Mouse (Mus musculus) adrenal gland, postnatal 25 days (tissue): Measurements from ENCODE around the gene Krtap19-9b. TPM values are rescaled to one million over a fixed set of nuclear protein-coding genes. Genes with fewer than 3 reads are reported as not detected.

Experiments used
- DNase-seq: peaks from one replicate; pipeline ENCODE4 v3.0.0; 2021; ENCODE audit warnings: mixed read lengths
- long read RNA-seq: library from polyadenylated mRNA; stranded (forward); transcript quantifications from one replicate; pipeline ENCODE4 v2.0.0, GENCODE M21; 2021
- total RNA-seq: library from RNA; stranded (reverse); gene quantifications from 2 replicates; pipeline ENCODE4 v1.2.3, GENCODE M21; 2021

Gene Krtap19-9b
- not detected in 2 replicates for total RNA-seq
- long read RNA-seq: 0 reads

DNA sequence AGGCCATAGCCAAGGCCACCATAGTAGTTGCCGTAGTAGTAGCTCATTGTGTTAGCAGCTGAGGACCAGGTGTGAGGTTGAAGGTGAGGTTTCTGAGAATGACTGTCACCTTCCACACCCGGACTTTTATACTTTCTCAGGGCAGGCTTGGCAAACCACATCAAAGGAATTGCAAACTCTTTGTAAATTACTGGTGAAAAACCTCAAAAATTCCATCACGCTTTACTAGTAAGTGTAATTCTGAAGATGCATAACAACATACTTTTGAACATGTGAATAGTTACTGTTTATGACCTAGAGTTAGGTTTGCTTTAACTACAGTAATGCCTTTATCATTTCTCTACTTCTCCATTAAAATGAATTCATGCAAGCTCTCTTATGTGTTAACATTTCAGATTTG lies at the start of gene Krtap19-9b:
Krtap19-9b (minus strand) TSS at position 101 of the 400 bp plus-strand sequence.
- no peak for DNase-seq

DNA sequence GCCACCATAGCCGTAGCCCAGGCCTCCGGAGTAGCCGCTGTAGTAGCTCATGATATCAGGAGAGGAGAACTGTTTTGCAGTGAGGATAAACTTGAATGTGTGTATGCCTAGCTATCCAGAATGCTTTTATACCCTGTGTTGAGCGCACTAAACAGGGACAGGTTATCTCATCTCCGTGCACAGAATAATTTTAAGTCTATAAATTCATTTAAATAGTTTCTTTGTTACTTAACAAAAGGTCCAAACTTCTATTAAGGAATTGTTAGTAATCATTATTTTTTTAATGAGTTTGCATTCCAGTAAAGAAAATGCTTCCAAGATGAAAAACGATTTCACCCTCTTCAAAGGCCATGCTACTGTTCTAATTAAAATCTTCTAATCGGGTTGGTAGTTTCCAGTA lies 30.7 kb upstream of the Krtap19-9b start, which contains the start of gene Krtap16-3:
Krtap16-3 (minus strand) TSS at position 101 of the 400 bp plus-strand sequence.
- no peak for DNase-seq

DNA sequence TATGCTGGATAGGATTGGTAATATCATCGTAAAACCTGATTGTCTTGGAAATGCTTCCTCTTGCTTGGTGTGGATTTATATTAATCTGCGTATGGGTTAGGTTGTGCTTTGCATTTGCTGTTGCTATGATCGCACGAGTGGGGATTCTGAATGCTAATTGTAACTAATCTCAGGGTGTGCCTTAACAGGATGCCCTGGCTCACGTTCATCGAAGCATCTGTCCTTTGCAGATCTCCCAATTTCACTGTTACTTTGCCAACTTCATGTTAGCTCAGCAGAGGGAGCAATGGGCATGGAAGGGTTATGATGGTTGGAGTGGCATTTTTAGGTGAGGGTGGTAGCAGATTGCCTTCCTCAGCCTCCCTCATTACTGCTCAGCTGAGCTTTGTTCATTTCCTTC lies 9.0 kb upstream of the Krtap19-9b start:
- DNase-seq: no peak

DNA sequence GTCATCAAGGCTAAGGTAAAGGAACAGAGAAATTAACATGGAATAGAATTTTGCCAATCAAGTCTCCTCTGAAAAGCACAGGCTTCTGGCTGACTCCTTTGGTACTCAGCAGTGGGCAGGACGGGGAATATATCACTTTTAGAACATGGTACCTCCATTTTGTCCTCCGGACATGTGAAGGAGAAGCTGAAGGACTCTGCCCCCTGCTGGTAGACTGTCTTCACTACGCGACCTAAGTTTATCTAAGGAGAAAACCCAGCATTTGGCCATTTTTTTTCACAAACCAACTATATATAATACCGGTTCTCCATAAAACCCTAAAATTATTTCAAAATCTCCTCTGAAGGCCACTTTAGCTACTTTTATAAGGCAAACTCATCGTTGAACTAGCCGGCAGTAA lies 6.2 kb upstream of the Krtap19-9b start:
- DNase-seq: no peak

DNA sequence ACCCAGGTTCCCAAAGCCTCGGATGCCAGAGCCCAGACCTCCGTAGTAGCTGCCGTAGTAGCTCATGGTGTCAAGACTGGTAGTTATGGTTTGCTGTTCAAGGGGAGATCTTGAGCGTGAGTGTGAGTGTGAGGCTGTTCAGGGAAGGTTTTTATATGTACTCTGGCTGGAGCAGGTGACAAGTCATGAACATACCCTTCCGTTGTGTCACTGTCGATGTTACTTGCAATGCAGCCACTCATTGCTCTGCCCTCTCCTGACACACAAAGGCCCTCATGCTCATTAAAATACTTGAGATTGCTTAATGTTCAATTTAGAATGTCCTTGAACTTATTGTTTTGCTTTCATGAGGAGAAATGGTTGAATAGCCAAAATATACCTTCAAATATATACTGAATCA lies 35.7 kb downstream of the Krtap19-9b start, which contains the start of gene Krtap19-5:
Krtap19-5 (minus strand) TSS at position 101 of the 400 bp plus-strand sequence.
- DNase-seq: no peak

DNA sequence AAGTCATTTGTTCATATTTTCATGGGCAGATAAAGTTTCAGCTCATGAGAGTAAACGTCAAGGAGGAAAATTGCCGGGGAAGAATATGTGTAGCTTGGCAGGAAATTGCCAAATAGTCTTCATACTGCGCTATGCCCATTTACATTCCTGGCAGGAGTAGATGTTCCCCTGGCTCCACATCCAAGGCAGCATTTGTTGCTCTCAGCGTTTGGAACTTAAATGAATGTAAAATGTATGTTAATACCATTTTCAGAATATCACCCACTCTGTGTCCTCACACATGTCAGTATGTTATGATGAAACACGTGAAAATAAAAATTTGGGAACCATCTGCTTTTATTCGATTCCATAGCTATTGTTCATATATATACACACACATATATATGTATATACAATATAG lies 45.2 kb downstream of the Krtap19-9b start:
- no peak for DNase-seq

DNA sequence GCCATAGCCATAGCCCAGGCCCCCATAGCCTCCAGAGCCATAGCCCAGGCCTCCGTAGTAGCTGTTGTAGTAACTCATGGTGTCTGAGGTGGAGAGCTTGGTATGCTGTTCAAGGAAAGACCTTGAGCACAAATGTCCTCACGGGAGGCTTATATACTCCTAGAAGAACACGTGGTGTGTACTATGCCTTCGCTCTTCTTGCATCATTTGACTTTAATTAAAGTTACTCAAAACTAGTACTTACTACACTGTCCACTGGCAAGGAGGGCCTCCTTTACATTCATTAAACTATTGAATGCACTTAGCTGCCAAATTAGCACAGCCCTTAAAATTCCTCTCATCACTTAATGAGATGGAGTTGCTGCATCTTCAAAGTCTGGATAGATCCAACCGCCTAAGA lies 47.1 kb downstream of the Krtap19-9b start, which contains the start of gene Krtap19-4:
Krtap19-4 (minus strand) TSS at position 101 of the 400 bp plus-strand sequence.
- DNase-seq: no peak

Other genes starting within 250 kb of the Krtap19-9b start
- gene 2310061N02Rik, start 224.3 kb downstream of the Krtap19-9b start, total RNA-seq: not detected in 2 replicates
- gene Krtap13-1, start 203.4 kb downstream of the Krtap19-9b start, total RNA-seq: not detected in 2 replicates
- gene Krtap13, start 180.6 kb downstream of the Krtap19-9b start, total RNA-seq: not detected in 2 replicates
- gene 2310034C09Rik, start 173.4 kb downstream of the Krtap19-9b start, total RNA-seq: not detected in 2 replicates
- gene 2310057N15Rik, start 158.1 kb downstream of the Krtap19-9b start, total RNA-seq: not detected in 2 replicates
- gene Gm5965, start 154.4 kb downstream of the Krtap19-9b start, total RNA-seq: not detected in 2 replicates
- not detected in 2 replicates for gene Gm20741, start 120.0 kb downstream of the Krtap19-9b start, total RNA-seq
- gene Krtap15, start 112.0 kb downstream of the Krtap19-9b start, total RNA-seq: not detected in 2 replicates
- not detected in 2 replicates for gene Krtap14, start 106.1 kb downstream of the Krtap19-9b start, total RNA-seq
- not detected in 2 replicates for gene Krtap19-1, start 62.9 kb downstream of the Krtap19-9b start, total RNA-seq
- gene Krtap19-2, start 58.0 kb downstream of the Krtap19-9b start, total RNA-seq: not detected in 2 replicates
- gene Krtap19-3, start 54.2 kb downstream of the Krtap19-9b start, total RNA-seq: not detected in 2 replicates
- not detected in 2 replicates for gene Krtap19-4, start 47.2 kb downstream of the Krtap19-9b start, total RNA-seq
- gene Krtap19-5, start 35.8 kb downstream of the Krtap19-9b start, total RNA-seq: not detected in 2 replicates
- gene Krtap16-3, start 30.6 kb upstream of the Krtap19-9b start, total RNA-seq: not detected in 2 replicates
- not detected in 2 replicates for gene Krtap22-2, start 78.5 kb upstream of the Krtap19-9b start, total RNA-seq
- not detected in 2 replicates for gene Gm10229, start 83.0 kb upstream of the Krtap19-9b start, total RNA-seq
- not detected in 2 replicates for gene Krtap6-1, start 99.4 kb upstream of the Krtap19-9b start, total RNA-seq
- gene Gm10228, start 109.2 kb upstream of the Krtap19-9b start, total RNA-seq: not detected in 2 replicates
- gene Krtap6-5, start 115.6 kb upstream of the Krtap19-9b start, total RNA-seq: not detected in 2 replicates
- gene 1110025L11Rik, start 131.7 kb upstream of the Krtap19-9b start, total RNA-seq: not detected in 2 replicates
- gene Krtap6-3, start 151.8 kb upstream of the Krtap19-9b start, total RNA-seq: not detected in 2 replicates
- not detected in 2 replicates for gene Gm6358, start 208.6 kb upstream of the Krtap19-9b start, total RNA-seq
- not detected in 2 replicates for gene Gm10061, start 218.8 kb upstream of the Krtap19-9b start, total RNA-seq
- gene Gm9789, start 225.7 kb upstream of the Krtap19-9b start, total RNA-seq: not detected in 2 replicates
- gene Gm7735, start 237.2 kb upstream of the Krtap19-9b start, total RNA-seq: not detected in 2 replicates
- gene 1110057P08Rik, start 242.5 kb upstream of the Krtap19-9b start, total RNA-seq: not detected in 2 replicates